Mouse (Mus musculus): ENCODE measurements around the gene Olfr20. TPM values are rescaled to one million over a fixed set of nuclear protein-coding genes. Genes with fewer than 3 reads are reported as not detected.

Olfr20 gene
- polyA plus RNA-seq, 1 experiment from 2014 or later, result not detected

GRCm38 (mm10) chr11:73333357-73333756 is 17.2 kb upstream of the Olfr20 start:
- Histone ChIP-seq H3K27me3 (ENCODE audit: control insufficient read depth, insufficient read depth, low read length) (no peaks in the 10 kb centered on the region), H3K27ac (ENCODE audit: low read depth, low read length) (no peak overlapping the region), H3K4me2 (replicated peaks; ENCODE audit: low read depth, low read length) (no peak overlapping the region), H3K36me3 (ENCODE audit: control insufficient read depth, insufficient read depth, low read length) (no peaks in the 10 kb centered on the region), H3K9me3 (ENCODE audit: control insufficient read depth, low read length) (no peaks in the 10 kb centered on the region), H3K9ac (ENCODE audit: low read depth, low read length) (no peak overlapping the region), H3K4me3 (ENCODE audit: low read depth, low read length) (no peak overlapping the region), H3K4me1 (replicated peaks; ENCODE audit: control insufficient read depth, insufficient read depth, low read length) (no peaks in the 10 kb centered on the region)
- DNase-seq (ENCODE audit: low spot score) (no peak), ATAC-seq (ENCODE audit: low FRiP score) (no peak)
- 79% methylated on average over 2 of the region's 2 CpGs for WGBS

GRCm38 (mm10) chr11:73336919-73337318 is 13.7 kb upstream of the Olfr20 start:
- Histone ChIP-seq H3K27ac (ENCODE audit: low read depth, low read length) (no peak overlapping the region), H3K36me3 (ENCODE audit: control insufficient read depth, insufficient read depth, low read length) (no peaks in the 10 kb centered on the region), H3K4me1 (replicated peaks; ENCODE audit: control insufficient read depth, insufficient read depth, low read length) (no peaks in the 10 kb centered on the region), H3K4me3 (ENCODE audit: low read depth, low read length) (no peak overlapping the region), H3K9ac (ENCODE audit: low read depth, low read length) (no peak overlapping the region), H3K27me3 (ENCODE audit: control insufficient read depth, insufficient read depth, low read length) (no peaks in the 10 kb centered on the region), H3K9me3 (ENCODE audit: control insufficient read depth, low read length) (no peaks in the 10 kb centered on the region), H3K4me2 (replicated peaks; ENCODE audit: low read depth, low read length) (no peak overlapping the region)
- DNase-seq (ENCODE audit: low spot score) (no peak), ATAC-seq (ENCODE audit: low FRiP score) (no peak)
- 80% methylated on average over 4 of the region's 4 CpGs for WGBS

- ATAC-seq (ENCODE audit: low FRiP score) (no peak), DNase-seq (ENCODE audit: low spot score) (no peak)
- Histone ChIP-seq H3K4me1 (replicated peaks; ENCODE audit: control insufficient read depth, insufficient read depth, low read length) (no peaks in the 10 kb centered on the region), H3K27me3 (ENCODE audit: control insufficient read depth, insufficient read depth, low read length) (no peaks in the 10 kb centered on the region), H3K4me3 (ENCODE audit: low read depth, low read length) (no peak within 1 kb of the TSS), H3K36me3 (ENCODE audit: control insufficient read depth, insufficient read depth, low read length) (no peaks in the 10 kb centered on the region), H3K9ac (ENCODE audit: low read depth, low read length) (no peak within 1 kb of the TSS), H3K9me3 (ENCODE audit: control insufficient read depth, low read length) (no peaks in the 10 kb centered on the region), H3K27ac (ENCODE audit: low read depth, low read length) (no peak within 1 kb of the TSS), H3K4me2 (replicated peaks; ENCODE audit: low read depth, low read length) (no peak within 1 kb of the TSS)
- 94% methylated on average over 2 of the region's 2 CpGs for WGBS
Measured at GRCm38 (mm10) chr11:73370946-73371345, 20.4 kb downstream of the Olfr20 start, which contains the start of gene Olfr376. Gene Olfr376, plus strand, starts transcription at chr11:73371246.

- H3K9me3 ChIP-seq (ENCODE audit: control insufficient read depth, low read length), result no peaks in the 10 kb centered on the region
- H3K4me3 ChIP-seq (ENCODE audit: low read depth, low read length), result no peak overlapping the region
- DNase-seq (ENCODE audit: low spot score) (no peak), ATAC-seq (ENCODE audit: low FRiP score) (no peak)
- H3K4me2 ChIP-seq (replicated peaks; ENCODE audit: low read depth, low read length), result no peak overlapping the region
- 80% methylated on average over 4 of the region's 4 CpGs for WGBS
- H3K27ac ChIP-seq (ENCODE audit: low read depth, low read length), result no peak overlapping the region
- H3K27me3 ChIP-seq (ENCODE audit: control insufficient read depth, insufficient read depth, low read length), result no peaks in the 10 kb centered on the region
- no peaks in the 10 kb centered on the region for H3K4me1 ChIP-seq (replicated peaks; ENCODE audit: control insufficient read depth, insufficient read depth, low read length)
- H3K9ac ChIP-seq (ENCODE audit: low read depth, low read length), result no peak overlapping the region
- H3K36me3 ChIP-seq (ENCODE audit: control insufficient read depth, insufficient read depth, low read length), result no peaks in the 10 kb centered on the region
Measured at GRCm38 (mm10) chr11:73395374-73395773, 44.8 kb downstream of the Olfr20 start.

- Histone ChIP-seq H3K36me3 (ENCODE audit: control insufficient read depth, insufficient read depth, low read length) (no peaks in the 10 kb centered on the region), H3K9ac (ENCODE audit: low read depth, low read length) (no peak within 1 kb of the TSS), H3K27ac (ENCODE audit: low read depth, low read length) (no peak within 1 kb of the TSS), H3K9me3 (ENCODE audit: control insufficient read depth, low read length) (no peaks in the 10 kb centered on the region), H3K4me1 (replicated peaks; ENCODE audit: control insufficient read depth, insufficient read depth, low read length) (no peaks in the 10 kb centered on the region), H3K4me3 (ENCODE audit: low read depth, low read length) (no peak within 1 kb of the TSS), H3K27me3 (ENCODE audit: control insufficient read depth, insufficient read depth, low read length) (no peaks in the 10 kb centered on the region), H3K4me2 (replicated peaks; ENCODE audit: low read depth, low read length) (no peak within 1 kb of the TSS)
- DNase-seq (ENCODE audit: low spot score), result no peak
- no peak for ATAC-seq (ENCODE audit: low FRiP score)
Measured at GRCm38 (mm10) chr11:73399514-73399913, 48.9 kb downstream of the Olfr20 start, which contains the start of gene Olfr1. Gene Olfr1, minus strand, starts transcription at chr11:73399614.

Other genes with a start within 250 kb of the Olfr20 start
- 13.9 and 14.2 TPM in 2 replicates for gene Haspin, start 212.5 kb upstream of the Olfr20 start, polyA plus RNA-seq (2014; fragmentation: Nextera tagmentation; extraction: Ambion mirVana)
- gene P2rx5, start 190.4 kb upstream of the Olfr20 start, polyA plus RNA-seq (2014; fragmentation: Nextera tagmentation; extraction: Ambion mirVana), result 0.45 TPM in 2 replicates
- gene Emc6, start 173.7 kb upstream of the Olfr20 start, polyA plus RNA-seq (2014; fragmentation: Nextera tagmentation; extraction: Ambion mirVana), result 132 and 134 TPM in 2 replicates
- gene Tax1bp3, start 173.7 kb upstream of the Olfr20 start, polyA plus RNA-seq (2014; fragmentation: Nextera tagmentation; extraction: Ambion mirVana), result 221 and 223 TPM in 2 replicates
- gene Ctns, start 151.7 kb upstream of the Olfr20 start, polyA plus RNA-seq (2014; fragmentation: Nextera tagmentation; extraction: Ambion mirVana), result 19.1 and 25.2 TPM in 2 replicates
- 0.99 and 1.2 TPM in 2 replicates for gene Shpk, start 151.3 kb upstream of the Olfr20 start, polyA plus RNA-seq (2014; fragmentation: Nextera tagmentation; extraction: Ambion mirVana)
- gene Trpv1, start 116.5 kb upstream of the Olfr20 start, polyA plus RNA-seq (2014; fragmentation: Nextera tagmentation; extraction: Ambion mirVana), result 0.13 TPM in 1 of 2 replicates, not detected in the other
- 0.03 TPM in 1 of 2 replicates, not detected in the other for gene Trpv3, start 83.4 kb upstream of the Olfr20 start, polyA plus RNA-seq (2014; fragmentation: Nextera tagmentation; extraction: Ambion mirVana)
- 0.56 and 0.97 TPM in 2 replicates for gene Aspa, start 21.2 kb upstream of the Olfr20 start, polyA plus RNA-seq (2014; fragmentation: Nextera tagmentation; extraction: Ambion mirVana)
- gene Gm49340, start 21.0 kb upstream of the Olfr20 start, polyA plus RNA-seq (2014; fragmentation: Nextera tagmentation; extraction: Ambion mirVana), result not detected in 2 replicates
- not detected in 2 replicates for gene Spata22, start 21.0 kb upstream of the Olfr20 start, polyA plus RNA-seq (2014; fragmentation: Nextera tagmentation; extraction: Ambion mirVana)
- gene Olfr376, start 20.5 kb downstream of the Olfr20 start, polyA plus RNA-seq (2014; fragmentation: Nextera tagmentation; extraction: Ambion mirVana), result not detected in 2 replicates
- not detected in 2 replicates for gene Olfr1, start 48.8 kb downstream of the Olfr20 start, polyA plus RNA-seq (2014; fragmentation: Nextera tagmentation; extraction: Ambion mirVana)
- not detected in 2 replicates for gene Olfr378, start 77.7 kb downstream of the Olfr20 start, polyA plus RNA-seq (2014; fragmentation: Nextera tagmentation; extraction: Ambion mirVana)
- not detected in 2 replicates for gene Olfr380, start 106.7 kb downstream of the Olfr20 start, polyA plus RNA-seq (2014; fragmentation: Nextera tagmentation; extraction: Ambion mirVana)
- gene Olfr381, start 140.8 kb downstream of the Olfr20 start, polyA plus RNA-seq (2014; fragmentation: Nextera tagmentation; extraction: Ambion mirVana), result not detected in 2 replicates
- gene Olfr382, start 166.4 kb downstream of the Olfr20 start, polyA plus RNA-seq (2014; fragmentation: Nextera tagmentation; extraction: Ambion mirVana), result not detected in 2 replicates
- not detected in 2 replicates for gene Olfr385, start 242.2 kb downstream of the Olfr20 start, polyA plus RNA-seq (2014; fragmentation: Nextera tagmentation; extraction: Ambion mirVana)
- gene Olfr384, start 247.8 kb downstream of the Olfr20 start, polyA plus RNA-seq (2014; fragmentation: Nextera tagmentation; extraction: Ambion mirVana), result not detected in 2 replicates